Mouse (Mus musculus) c-Kit-positive CD71-positive TER-119-positive erythroid progenitor cells, embryonic 14.5 days (primary cell): ENCODE measurements around the gene Klhl22.

Experiments
- DNase-seq: peaks from one replicate; pipeline ENCODE4 v3.0.0-alpha.2; 2013; ENCODE audit warnings: low spot score

Gene Klhl22

DNA sequence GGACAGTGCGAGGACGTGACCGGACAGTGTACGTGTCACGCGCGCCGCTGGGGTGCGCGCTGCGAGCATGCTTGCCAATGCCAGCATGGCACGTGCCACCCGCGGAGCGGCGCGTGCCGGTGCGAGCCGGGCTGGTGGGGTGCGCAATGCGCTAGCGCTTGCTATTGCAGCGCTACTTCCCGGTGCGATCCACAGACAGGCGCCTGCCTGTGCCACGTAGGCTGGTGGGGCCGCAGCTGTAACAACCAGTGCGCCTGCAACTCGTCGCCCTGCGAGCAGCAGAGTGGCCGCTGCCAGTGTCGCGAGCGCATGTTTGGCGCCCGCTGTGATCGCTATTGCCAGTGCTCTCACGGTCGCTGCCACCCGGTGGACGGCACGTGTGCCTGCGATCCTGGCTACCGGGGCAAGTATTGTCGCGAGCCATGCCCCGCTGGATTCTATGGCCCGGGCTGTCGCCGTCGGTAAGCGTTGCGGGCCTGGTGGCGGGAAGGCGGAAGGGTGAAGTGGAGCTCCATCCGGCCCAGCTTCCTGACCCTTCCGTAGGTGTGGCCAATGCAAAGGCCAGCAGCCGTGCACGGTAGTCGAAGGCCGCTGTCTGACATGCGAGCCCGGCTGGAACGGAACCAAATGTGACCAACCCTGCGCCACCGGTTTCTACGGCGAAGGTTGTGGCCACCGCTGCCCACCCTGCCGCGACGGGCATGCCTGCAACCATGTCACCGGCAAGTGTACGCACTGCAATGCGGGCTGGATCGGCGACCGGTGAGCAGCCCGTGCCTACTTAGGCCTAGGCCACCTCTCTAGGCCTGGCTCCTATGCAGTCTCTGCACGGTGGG, 43.6 kb downstream of the Klhl22 start:
- no peak for DNase-seq

DNA sequence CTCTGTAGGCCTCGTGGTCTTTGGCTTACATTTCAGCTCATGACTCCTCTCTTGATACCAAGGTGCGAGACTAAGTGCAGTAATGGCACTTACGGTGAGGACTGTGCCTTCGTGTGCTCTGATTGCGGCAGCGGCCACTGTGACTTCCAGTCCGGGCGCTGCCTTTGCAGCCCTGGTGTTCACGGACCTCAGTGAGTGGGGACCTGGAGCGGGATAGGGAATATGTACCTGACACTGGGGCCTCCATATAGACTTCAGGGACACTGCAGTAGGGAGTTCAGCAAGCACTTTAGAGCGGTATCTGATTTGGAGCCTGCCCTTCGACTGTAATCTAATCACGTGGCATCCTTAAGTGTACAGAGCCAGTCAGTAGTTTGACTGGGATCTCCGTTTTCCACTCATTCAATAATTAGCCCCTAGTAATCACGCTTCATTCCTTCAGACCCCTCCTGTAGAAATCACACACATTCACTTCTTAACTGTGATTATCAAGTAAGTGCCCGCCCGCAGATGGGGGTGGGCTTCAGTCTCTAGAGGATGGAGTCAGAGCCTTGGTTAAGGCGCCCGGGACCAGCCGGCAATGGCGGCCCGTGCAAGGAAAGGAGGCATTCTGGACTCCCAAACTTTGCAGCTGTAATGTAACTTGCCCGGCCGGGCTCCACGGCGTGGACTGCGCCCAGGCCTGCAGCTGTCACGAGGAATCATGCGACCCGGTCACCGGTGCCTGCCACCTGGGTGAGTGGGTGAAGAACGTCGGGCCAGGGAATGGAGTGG, 44.4 kb downstream of the Klhl22 start:
- no peak for DNase-seq

DNA sequence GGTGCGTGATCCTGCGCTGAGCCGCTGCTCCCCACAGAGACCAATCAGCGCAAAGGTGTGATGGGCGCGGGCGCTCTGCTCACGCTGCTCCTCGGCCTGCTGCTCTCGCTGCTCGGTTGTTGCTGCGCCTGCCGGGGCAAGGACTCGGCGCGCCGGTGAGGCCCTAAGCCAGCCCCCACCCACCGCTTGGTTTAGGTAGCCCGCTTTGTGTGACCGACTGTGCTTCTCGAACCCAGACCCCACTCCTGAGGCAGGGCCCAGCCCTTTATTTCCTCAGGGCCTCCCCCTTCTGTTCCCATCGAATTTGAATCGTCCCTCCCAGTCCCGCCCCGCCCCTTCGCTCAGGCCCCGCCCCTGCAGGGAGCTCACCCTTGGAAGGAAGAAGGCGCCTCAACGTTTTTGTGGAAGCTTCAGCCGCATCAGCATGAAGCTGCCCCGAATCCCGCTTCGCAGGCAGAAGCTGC, 45.1 kb downstream of the Klhl22 start:
- DNase-seq, result peak; percentile 37

DNA sequence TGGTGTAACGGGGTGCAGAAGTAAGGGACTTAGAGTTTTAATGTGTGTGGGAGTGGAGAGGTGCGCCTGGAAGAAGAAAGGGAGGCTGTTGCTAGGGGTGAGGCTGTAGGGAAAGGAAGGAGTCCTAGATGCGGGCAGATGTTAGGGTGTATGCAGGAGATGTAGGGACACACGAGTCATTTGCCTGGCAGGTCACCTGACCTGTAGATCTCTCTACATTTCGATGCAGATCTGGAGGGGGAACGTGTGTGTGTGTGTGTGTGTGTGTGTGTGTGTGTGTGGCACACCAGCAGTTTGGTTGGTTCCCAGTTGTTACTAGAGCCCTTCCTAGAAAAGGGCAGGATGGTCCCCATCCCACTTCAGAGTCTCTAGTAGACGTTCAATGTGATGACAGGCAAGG, 45.6 kb downstream of the Klhl22 start:
- DNase-seq, result no peak

DNA sequence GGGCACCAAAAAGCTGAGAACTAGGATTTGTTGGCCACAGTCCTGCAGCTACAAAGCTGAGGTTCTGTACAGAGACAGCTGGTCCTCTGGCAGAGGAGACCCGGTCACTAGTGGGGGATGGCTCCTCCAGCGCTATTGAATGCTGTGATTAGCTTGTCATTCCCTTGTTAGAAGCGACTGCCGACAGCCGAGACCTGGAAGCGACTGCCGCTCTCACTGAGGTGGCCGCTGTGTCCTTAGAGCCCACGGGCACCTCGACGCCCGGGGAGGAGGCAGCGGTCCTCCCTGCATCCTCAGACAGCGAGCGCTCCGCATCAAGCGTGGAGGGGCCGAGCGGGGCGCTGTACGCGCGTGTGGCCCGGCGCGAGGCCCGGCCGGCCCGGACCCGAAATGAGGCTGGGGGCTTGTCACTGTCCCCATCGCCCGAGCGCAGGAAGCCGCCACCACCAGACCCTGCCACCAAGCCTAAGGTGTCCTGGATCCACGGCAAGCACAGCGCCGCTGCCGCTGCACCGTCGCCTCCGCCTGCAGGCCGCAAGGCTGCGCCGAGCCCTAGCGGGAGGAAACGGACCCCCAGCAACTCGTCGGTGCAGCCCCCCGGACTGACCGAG, 47.3 kb downstream of the Klhl22 start:
- no peak for DNase-seq

DNA sequence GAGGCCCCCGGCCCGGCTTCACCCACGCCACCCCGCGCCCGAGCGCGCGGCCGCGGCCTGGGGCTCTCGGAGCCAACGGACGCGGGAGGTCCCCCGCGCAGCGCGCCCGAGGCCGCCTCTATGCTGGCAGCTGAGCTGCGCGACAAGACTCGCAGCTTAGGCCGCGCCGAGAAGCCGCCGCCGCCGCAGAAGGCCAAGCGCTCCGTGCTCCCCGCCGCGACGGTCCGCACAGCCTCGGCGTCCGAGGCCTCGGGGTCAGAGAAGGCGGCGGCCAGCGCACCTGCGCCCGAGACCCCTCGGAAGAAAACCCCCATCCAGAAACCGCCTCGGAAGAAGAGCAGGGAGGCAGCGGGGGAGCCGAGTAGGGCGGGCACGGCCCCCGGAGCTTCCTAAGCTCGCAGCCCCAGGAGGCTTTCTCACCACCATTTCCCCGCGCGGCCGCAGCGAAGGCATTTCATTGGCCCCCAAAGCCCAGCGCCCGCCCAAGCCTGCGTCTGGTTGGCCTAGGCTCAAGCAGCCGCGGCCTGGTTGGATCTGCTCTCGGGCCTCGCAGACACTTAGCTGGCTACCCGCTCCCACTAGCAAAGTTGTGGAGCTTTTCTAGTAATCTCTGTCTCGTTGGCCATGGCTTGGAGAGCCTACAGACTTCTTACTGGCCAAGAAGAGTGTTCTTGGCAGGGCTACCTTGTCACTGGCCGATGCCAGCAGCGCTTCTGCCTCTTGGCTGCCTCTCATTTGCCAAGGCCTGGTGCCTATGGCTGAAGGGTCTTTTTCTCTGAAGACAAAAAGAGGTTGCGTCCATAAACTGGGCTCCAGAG, 48.0 kb downstream of the Klhl22 start:
- peak; percentile 69 for DNase-seq

DNA sequence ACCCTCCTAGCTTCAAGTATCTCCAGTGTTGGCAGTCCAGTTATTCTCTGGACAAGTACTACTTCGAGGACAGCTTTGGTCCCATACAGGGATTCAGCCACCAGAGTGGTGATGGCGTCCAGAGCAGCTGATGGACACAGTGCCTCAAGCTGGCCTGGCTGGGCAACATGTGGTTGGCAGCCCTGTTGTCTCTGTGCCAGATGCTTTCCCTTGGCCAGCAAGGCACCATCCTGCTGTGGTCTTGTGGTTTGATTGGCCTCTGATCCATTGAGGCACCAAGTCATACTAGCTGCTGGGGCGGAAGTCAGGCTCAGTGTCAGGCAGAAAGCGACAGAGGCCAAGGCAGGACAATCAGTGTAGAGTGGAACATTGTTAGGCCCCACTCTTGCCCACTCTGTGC, 49.7 kb downstream of the Klhl22 start:
- DNase-seq, result no peak

DNA sequence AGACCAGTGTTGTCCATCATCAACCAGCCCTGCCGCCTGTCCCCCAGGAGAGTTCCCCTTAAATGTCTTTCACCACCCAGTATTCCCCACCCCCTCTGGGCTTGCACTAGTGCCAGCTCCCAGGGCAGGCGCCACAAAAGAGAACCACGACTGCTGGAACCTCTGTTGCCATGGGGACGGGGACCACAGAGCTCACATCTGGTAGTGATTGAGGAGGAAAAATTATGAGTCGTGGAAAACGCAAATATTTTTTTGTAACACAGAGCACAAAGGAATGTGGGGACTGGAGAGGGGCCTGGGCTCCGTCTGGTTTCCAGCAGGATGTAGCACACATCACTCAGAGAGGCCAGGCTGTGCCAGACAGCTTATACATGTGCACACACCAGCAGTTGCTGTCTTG, 50.3 kb downstream of the Klhl22 start:
- DNase-seq, result no peak

DNA sequence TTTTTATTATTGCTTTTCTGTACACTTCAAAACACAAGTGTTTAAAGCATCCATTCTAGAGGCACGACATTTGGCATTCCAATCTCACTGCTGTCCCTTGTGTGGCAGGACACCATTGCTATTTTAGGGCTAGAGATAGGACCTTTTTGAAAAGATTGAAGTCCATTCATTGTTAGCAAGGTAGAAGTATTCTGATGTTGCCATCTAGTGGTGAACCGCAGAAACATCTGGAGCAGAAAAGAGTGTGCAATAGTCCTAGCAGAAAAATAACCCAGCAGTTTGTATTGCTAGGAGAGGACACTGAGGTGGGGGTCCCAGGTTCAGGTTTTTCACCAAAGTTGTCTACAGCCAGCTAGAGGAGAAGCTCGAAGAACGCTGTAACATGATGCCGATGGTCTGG, 52.7 kb downstream of the Klhl22 start:
- peak; percentile 35 for DNase-seq

DNA sequence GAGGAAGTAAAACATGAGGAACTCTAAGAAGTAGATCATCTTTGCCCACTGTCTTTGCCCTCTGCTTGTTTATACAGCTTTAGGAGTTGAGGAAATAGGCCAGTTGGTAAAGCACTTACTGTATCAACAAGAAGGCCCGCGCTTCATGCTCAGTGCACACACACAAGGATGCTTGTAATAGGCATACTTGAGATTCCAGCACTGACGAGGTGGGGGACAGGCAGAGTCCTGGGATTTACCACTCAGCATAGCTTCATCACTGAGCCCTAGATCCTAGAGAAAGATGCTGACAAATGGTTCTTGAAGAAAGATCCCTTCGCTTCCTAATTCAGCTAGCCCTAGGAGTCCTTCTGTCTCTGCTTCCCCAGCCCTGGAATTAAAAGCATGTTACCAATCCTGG, 53.8 kb downstream of the Klhl22 start:
- DNase-seq, result no peak

DNA sequence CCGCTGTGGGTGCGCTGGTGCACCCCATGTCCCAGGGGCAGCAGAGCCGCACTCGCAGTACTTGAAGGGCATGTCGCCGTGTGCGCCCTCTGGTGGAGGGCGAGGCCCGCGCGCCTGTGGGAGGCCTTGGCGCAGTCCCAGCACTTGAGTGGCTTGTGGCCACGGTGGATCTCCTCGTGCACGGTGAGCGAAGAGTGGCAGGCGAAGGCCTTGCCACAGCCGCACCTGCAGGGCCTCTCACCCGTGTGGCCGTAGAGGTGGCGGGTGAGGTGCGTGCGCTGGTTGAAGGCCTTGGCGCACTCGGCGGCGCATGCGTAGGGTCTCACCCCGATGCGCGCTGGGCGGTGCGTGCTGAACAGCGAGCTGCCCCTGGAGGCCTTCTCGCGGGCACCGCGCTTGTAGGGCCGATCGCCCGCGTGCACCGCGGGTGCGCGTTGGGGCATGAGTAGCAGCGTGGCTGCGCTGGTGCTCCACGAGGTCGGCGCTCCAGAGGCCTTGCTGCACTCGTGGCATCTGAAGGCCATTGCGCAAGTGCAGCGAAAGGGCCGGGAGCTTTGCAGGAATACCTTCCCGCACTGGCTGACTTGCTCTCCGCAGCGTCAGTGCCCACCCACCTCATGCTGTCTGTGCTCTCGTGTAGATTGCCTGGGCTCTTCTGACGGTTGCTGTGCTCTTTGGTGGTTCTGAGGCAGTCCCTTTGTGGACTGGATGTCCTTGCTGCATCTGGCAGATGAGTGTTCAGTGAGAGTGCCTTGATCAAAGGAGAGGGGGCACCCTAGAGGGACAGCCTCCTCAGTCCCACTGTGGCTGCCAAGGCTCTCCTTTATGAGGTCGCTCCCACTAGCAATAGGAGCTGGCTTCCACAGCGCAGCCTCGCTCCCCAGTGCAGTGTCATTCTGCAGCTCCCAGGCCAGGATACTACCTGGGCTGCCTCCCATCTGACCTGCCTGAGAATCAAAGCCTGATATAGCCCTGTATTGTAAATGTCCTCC, 56.3 kb downstream of the Klhl22 start:
- peak; percentile 63 for DNase-seq

DNA sequence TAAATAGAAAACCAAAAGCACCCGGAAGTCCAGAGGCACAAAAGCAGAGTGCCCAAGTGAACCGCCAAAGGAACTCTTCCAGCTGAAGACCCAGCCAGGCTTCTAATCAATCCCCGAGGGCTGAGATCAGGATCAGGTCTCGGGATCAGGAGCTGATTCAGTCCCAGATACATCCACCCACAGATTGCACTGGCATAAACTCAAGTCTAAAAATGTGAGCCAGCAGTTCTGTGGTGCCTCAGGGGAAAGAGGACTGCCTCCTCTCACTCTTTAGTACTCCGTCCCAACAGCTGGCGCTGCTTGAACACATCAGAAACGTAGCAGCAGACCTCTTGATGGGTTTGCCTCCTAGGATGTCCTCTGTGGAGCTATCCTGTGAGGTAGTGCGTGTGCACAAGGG, 57.1 kb downstream of the Klhl22 start:
- no peak for DNase-seq

DNA sequence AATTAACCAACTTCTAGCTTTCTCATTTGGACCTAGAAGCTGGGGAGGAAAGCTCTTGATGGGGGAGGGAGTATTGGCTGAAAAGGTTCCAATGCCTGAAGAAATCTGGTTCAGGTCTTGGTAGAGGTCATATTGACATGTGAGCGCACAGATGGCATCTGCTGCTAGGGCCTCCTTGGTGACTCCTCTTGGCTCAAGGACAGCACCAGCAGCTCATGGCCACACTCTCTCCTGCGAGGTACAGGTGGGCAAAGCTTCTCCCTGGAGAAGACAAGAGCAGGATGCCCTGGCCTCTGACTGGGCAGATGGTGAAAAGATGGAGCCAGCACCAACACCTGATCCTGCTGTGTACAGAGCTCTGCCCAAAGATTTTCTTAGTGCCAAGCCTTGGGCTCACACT, 67.1 kb downstream of the Klhl22 start:
- no peak for DNase-seq

DNA sequence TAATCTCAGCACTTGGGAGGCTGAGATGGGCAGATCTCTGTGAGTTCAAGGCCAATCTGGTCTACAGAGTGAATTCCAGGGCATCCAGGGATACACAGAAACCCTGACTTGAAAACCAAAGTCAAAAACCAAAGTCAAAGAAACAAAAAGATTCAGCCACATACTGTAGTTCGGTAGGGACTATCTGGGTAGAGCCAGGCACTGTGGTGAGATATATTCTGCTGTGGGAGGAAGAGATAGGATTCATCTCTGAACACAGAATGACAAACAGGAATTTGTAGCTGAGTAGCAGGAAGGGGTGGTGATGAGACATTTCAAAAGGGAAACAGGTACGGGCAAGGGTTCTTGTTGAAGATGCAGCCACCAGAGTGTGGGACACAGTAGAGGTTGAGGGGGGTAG, 68.8 kb downstream of the Klhl22 start:
- no peak for DNase-seq

DNA sequence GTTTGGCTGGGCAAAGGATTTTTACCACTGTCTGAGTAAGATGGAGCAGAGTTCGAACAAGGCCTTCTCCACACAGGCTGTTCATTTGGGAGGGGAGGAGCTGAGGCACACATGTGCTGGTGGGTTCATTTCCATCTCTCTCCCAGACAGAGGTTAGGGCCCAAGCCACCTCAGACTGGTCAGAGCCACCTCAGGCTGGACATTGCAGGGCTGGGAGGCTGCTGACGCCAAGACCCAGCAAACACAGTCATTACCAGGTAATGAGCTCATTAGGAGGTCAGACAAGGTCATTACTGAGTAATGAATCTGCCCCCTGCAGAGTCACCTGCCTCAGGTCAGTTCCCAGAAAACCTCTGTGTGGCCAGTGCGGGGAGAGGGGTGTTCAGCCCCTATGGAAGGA, 69.4 kb downstream of the Klhl22 start:
- no peak for DNase-seq

DNA sequence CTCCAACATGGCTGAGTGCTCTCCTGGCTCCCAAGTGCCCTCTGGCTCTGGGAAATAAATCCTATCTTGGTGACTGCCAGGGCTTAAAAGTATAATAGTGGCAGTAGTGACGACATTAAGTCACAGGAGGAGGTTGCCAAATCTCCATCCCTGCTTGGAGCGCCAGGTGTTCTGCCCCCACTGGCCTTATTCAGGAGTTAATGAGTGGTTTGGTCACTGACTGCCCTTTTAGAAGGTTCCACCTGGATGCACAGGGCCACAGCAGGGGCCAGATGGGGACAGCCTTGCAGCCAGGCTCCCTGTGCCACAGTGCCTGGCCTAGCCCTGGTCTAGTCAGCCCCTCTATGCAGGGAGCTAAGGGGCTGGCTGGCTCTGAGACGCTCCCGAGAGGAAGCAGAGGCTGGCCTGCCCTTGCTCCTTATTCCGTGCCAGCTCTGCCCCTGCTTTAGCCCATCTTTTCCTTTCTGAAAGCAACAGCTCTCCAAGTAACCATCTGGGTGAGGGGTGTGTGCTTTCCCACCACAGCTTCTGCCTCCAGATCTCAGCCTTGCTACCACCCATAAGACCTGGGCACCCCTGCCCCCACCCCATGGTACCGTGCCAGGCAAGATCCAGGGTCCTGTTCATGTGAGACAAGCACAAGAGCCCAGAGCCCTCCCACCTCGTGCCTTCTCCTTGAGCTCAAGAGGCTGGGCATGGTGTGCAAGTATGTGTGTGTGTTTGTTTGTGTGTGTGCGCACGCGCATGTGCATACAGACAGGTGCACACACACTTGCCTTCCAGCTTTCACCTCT, 71.2 kb downstream of the Klhl22 start:
- no peak for DNase-seq

DNA sequence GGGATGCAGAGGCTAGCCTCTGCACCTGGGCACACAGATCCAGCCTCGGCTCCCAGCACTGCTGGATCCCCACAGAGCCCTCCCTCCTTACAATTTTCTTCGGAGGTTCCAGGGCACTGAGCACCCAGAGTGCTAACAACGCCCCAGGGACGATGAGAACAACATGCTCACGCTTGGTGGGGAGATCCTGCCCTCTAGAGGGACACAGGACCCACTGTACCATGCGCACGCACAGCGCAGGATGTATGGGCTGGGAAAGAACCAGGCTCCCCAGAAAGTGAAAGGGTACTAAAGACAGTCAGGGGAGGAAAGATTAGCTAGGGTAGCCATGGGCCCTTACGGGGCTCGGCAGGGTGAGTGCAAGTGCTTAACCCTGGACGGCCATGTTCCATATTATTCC, 72.4 kb downstream of the Klhl22 start:
- DNase-seq, result no peak

DNA sequence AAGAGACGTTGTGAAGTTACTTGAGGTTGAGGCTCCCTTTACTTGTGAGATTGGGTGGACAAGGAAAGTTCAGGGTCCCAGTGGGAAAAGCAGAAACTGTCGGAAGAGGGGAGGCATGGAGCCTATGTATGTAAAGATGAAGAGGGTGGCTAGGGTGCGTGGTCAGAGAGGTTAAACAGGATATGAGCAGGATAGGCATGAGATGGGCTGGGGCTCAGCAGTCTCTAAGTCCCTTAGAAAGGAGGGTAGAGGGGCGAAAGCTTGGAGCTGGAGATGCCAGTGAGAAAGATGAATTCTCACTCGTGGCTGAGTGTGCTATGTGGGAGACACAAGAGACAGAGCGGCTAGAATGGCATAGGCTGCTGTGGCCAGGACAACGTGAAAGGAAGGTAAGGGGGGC, 73.4 kb downstream of the Klhl22 start, which contains the start of gene B830017H08Rik:
Gene B830017H08Rik (plus strand): TSS at position 301 of the 400 bp plus-strand sequence.
- DNase-seq, result no peak

DNA sequence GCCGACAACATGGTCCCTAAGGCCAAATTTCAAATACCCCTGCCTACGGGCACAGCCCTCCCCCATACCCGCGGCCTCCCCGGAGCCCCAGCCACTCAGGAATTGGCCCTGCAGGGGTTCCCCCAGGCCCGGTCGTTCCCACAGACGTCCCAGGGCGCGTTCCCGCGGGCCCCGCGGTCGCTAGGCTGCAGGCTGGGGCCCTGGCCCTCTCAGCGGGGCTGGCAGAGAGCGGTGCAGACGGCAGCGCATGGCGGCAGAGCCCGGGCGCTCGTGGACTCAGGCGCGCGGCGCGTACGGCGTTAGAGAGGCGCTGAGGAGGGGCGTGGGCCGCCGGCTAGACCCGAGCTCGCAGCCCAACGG, 73.9 kb downstream of the Klhl22 start:
- no peak for DNase-seq
